Mouse (Mus musculus) thymus, adult 2 months (tissue): ENCODE measurements around the gene Cer1.

Experiments
- CTCF ChIP-seq: fragments of 200-500 bp; IDR thresholded peaks from 2 replicates; pipeline ENCODE4 v1.5.1; 2012; ENCODE audit warnings: mild to moderate bottlenecking, control low read depth, low read length, moderate library complexity, borderline replicate concordance; ENCODE audit not compliant: control insufficient read depth, poor library complexity, insufficient read depth; ENCODE audit errors: extremely low read depth
- POLR2A ChIP-seq: fragments of 200-500 bp; IDR thresholded peaks from 2 replicates; pipeline ENCODE4 v1.6.1; 2012; ENCODE audit warnings: mild to moderate bottlenecking, low read length, control low read depth, moderate library complexity; ENCODE audit not compliant: control insufficient read depth, poor library complexity, insufficient read depth; ENCODE audit errors: extremely low read depth

DNA sequence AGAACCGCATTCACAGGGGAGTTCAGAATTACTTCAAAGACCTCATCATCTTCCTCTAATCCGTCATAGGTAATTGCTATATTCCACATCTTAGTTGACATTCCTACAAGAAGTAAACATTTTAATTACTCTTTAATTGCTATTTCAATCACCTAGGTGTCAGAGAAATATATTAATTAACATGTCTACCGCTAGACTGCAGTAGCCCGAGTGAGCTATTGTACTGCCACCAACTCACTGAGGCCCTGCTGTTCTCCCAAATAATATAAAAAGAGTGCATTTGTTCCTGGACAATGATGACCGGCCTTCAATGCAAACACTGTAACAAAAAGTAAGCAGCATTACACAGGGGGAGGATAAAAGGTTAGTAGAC is 31.7 kb upstream of the Cer1 start:
- TF ChIP-seq CTCF = no peak
- TF ChIP-seq POLR2A = no peak
